Mouse (Mus musculus): ENCODE data around the gene A930002H24Rik.

The A930002H24Rik gene

GRCm38 (mm10) chr17:63836641-63837040 lies 26.9 kb downstream of the A930002H24Rik start:
- in situ Hi-C loops (cut with MboI; ENCODE audit: unreplicated experiment in 2 of 2), result no loop called here

GRCm38 (mm10) chr17:63836223-63836622 lies 27.4 kb downstream of the A930002H24Rik start:
- in situ Hi-C loops (cut with MboI; ENCODE audit: unreplicated experiment in 2 of 2), result no loop called here

DNA sequence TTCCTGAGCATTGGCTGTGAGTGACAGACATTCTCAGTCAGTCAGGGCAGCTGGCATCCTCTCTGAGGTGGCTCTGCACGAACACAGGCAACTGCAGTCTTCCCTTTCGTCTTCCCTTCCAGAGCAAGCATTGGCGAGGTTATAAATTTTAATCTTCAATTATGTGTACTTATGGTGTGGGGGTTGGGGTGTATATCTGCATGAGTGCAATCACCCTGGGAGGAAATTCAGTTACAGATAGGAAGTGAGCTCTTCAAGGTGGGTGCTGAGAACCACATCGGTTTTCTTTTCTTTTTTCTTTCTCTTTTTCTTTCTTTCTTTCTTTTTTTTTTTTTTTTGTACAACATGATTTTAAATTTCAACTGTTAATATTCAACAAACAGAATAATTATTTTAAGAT lies 32.0 kb downstream of the A930002H24Rik start:
- in situ Hi-C loops (cut with MboI; ENCODE audit: unreplicated experiment in 2 of 2), result no loop called here

- in situ Hi-C loops (cut with MboI; ENCODE audit: unreplicated experiment in 2 of 2), result no loop called here
Observed at GRCm38 (mm10) chr17:63828561-63829332, 34.8 kb downstream of the A930002H24Rik start.

DNA sequence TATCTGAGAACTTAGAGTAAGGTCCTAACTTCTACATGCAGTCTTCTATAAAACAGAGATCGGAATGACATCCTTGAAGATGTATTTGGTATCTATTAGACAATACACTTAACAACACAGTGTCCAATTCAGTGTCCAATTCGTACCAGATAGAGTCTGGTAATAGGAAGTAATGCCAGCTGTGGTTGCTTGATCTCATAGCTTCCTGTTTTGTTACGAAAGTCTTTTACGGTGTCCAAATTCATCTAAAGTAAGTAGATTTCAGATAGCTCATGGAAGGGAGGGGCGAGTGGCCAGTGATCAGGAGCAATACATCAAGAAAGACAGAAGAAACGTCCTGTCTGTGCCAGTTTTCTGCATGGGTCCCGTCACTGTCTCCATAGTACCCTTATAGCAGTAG lies 36.8 kb downstream of the A930002H24Rik start:
- in situ Hi-C loops (cut with MboI; ENCODE audit: unreplicated experiment in 2 of 2), result no loop called here

DNA sequence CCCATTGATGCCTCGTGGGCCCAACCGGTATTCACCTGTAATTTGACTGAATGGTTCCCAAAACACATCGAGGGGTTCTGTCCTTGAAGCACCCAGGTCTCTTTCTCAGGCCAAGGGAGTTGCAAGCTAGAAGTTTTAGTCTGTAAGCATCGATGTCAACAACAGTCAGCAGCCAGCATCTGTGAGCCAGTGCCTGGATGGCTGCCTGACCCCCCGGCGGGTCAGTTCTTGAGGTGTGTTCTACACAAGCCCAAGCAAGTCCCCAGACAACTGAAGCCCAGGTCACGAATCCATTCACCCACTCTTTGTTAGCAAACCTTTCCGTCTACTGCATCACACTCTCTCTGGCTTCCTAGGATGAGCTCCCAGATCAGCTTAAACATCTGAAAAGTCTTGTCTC lies 37.4 kb downstream of the A930002H24Rik start:
- in situ Hi-C loops (cut with MboI; ENCODE audit: unreplicated experiment in 2 of 2), result no loop called here

DNA sequence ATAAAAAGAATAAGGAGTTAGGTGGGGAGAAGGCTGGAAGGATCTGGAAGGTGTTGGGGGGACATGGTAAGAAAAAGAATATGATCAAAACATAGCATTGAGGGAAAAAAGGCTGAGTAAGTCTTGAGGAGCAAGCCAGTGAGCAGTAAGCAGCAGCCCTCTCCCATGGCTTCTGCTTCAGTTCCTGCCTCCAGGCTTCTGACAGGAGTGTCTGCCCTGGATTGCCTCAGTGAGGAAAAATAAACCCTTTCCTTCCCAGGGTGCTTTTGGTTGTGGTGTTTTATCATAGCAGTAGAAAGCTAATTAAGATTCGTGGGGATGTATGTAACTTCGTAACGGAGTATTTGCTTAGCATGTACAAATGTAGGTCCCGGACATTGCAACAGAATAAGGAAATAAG lies 39.5 kb downstream of the A930002H24Rik start:
- in situ Hi-C loops (cut with MboI; ENCODE audit: unreplicated experiment in 2 of 2), result no loop called here

- in situ Hi-C loops (cut with MboI; ENCODE audit: unreplicated experiment in 2 of 2), result no loop called here
Observed at GRCm38 (mm10) chr17:63818444-63819027, 45.1 kb downstream of the A930002H24Rik start.

DNA sequence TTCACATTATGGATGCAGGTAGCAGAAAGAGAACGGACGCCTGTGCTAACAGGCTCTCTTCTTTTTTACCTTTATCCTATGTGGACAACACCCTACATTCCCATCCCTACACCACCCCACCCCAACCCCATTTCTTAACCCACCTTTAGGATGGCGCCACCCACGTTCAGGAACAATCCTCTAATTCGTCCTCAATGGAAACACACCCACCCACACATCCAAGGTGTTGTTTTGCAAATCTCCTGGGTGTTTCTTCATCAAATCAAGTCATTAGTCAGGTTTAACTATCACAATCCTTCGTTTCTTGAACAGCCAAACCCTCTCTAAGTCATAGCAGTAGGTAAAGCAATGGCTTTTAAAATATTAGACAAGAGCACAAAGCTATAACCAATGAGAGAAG lies 50.0 kb downstream of the A930002H24Rik start:
- in situ Hi-C loops (cut with MboI; ENCODE audit: unreplicated experiment in 2 of 2), result no loop called here
